In genomic region chr2:75061456-75062188, GRCm38 (mm10) we compare ENCODE assay signal across 13 mouse cellular contexts.
DNase-seq lines count a peak whose midpoint lies in the region; ATAC-seq lines count a peak whose summit lies in the region.
"Had no signal": no experiment of that assay in that cellular context is flagged by ENCODE, and none has a peak within 500 bp of the region (broad histone marks: within the 10 kb centered on the region; RNA-seq: fewer than 3 reads in every experiment).

No protein-coding gene starts in this region.

- no peak; the same call in 1 of the 2 replicates for ATAC-seq in kidney, embryonic 15.5 days (replicated peaks; ENCODE audit: low FRiP score)
- 0 out of 2 replicates have a peak, but pooled peaks have one; percentile 64 for ATAC-seq in midbrain, embryonic 16.5 days
- ATAC-seq: liver, embryonic 12.5 days had no signal

- peaks cover 8% of the 10 kb centered on the region; the same call in 1 of the 2 replicates for H3K27me3 ChIP-seq in kidney, embryonic 15.5 days
- H3K27me3 ChIP-seq in midbrain, embryonic 16.5 days (ENCODE audit: control insufficient read depth, insufficient read depth, low read depth, low read length), result no peaks in the 10 kb centered on the region

- DNase-seq in adrenal gland, postnatal 36 days, result peak; percentile 8 to 11
- DNase-seq in adrenal gland, postnatal 4 days (ENCODE audit: low spot score in 2 of 2), result no peak
- no peak for DNase-seq in kidney, adult 11 months
- DNase-seq in cerebellum, adult 9-11 months, result peak; percentile 18
- no peak for DNase-seq in urinary bladder, postnatal 14 days (ENCODE audit: low spot score)
- DNase-seq in ovary, postnatal 14 days (ENCODE audit: low spot score), result no peak
- DNase-seq: gastrocnemius, postnatal 10 days; layer of hippocampus, adult 9-11 months had no signal

- no peak overlapping the region for H3K9ac ChIP-seq in kidney, embryonic 15.5 days
- H3K9ac ChIP-seq in midbrain, embryonic 16.5 days (ENCODE audit: low read depth, low read length), result no peak overlapping the region
- H3K9ac ChIP-seq: embryonic facial prominence, embryonic 13.5 days; liver, embryonic 12.5 days had no signal

- peaks cover 52% of the 10 kb centered on the region for H3K4me1 ChIP-seq in kidney, embryonic 15.5 days
- H3K4me1 ChIP-seq in midbrain, embryonic 16.5 days (ENCODE audit: control insufficient read depth, insufficient read depth, low read length), result peaks cover 23% of the 10 kb centered on the region
- H3K4me1 ChIP-seq: liver, embryonic 12.5 days; megakaryocyte, embryonic 14.5 days had no signal

- H3K36me3 ChIP-seq in kidney, embryonic 15.5 days, result no peaks in the 10 kb centered on the region
- no peaks in the 10 kb centered on the region for H3K36me3 ChIP-seq in midbrain, embryonic 16.5 days (ENCODE audit: control insufficient read depth, insufficient read depth, low read length)
- H3K36me3 ChIP-seq: embryonic facial prominence, embryonic 13.5 days; liver, embryonic 12.5 days had no signal

- 0 out of 2 replicates have a peak overlapping the region, but pooled peaks have one; percentile 48 for H3K27ac ChIP-seq in kidney, embryonic 15.5 days
- H3K27ac ChIP-seq in midbrain, embryonic 16.5 days (ENCODE audit: low read length), result peak overlapping the region; percentile 64
- H3K27ac ChIP-seq: embryonic facial prominence, embryonic 13.5 days; liver, embryonic 12.5 days had no signal

- 17% methylated on average over 12 of the region's 12 CpGs for WGBS in kidney, embryonic 15.5 days
- 52% methylated on average over 12 of the region's 12 CpGs for WGBS in midbrain, embryonic 16.5 days

- no peaks in the 10 kb centered on the region for H3K9me3 ChIP-seq in kidney, embryonic 15.5 days (replicated peaks)
- H3K9me3 ChIP-seq in midbrain, embryonic 16.5 days (replicated peaks; ENCODE audit: control insufficient read depth, low read length, poor library complexity, severe bottlenecking), result no peaks in the 10 kb centered on the region
- H3K9me3 ChIP-seq: embryonic facial prominence, embryonic 13.5 days; liver, embryonic 12.5 days; megakaryocyte, embryonic 14.5 days had no signal

- peak overlapping the region; percentile 30; the same call in 1 of the 2 replicates for H3K4me2 ChIP-seq in kidney, embryonic 15.5 days
- H3K4me2 ChIP-seq in midbrain, embryonic 16.5 days (ENCODE audit: low read length), result 0 out of 2 replicates have a peak overlapping the region, but pooled peaks have one; percentile 7
- H3K4me2 ChIP-seq: embryonic facial prominence, embryonic 13.5 days; liver, embryonic 12.5 days had no signal

- no peak overlapping the region for H3K4me3 ChIP-seq in kidney, embryonic 15.5 days (replicated peaks)
- H3K4me3 ChIP-seq in midbrain, embryonic 16.5 days (ENCODE audit: low read depth, low read length), result no peak overlapping the region
- H3K4me3 ChIP-seq: embryonic facial prominence, embryonic 13.5 days; liver, embryonic 12.5 days; megakaryocyte, embryonic 14.5 days had no signal

Comparison
In these comparisons a context has a peak if more than half of its experiments do, and no peak if none do; other contexts are left out.
1. DNase-seq: peak in adrenal gland, postnatal 36 days (2 of 2) and cerebellum, adult 9-11 months (single experiment); none in adrenal gland, postnatal 4 days (0 of 2), kidney, adult 11 months (single experiment), urinary bladder, postnatal 14 days (single experiment) and ovary, postnatal 14 days (single experiment).